Mouse (Mus musculus): ENCODE data around the gene Gm12253. TPM values are rescaled to one million over a fixed set of nuclear protein-coding genes. Genes with fewer than 3 reads are reported as not detected.

Gm12253 gene
- not detected for polyA plus RNA-seq (2017; shearing (Covaris generic))

- ATAC-seq, result no peak
Measured at GRCm38 (mm10) chr11:58432259-58432658, at the start of gene Gm12253. Gene Gm12253 (plus strand): TSS chr11:58432559.

GRCm38 (mm10) chr11:58399985-58400645, 32.2 kb upstream of the Gm12253 start:
- no peak for ATAC-seq

GRCm38 (mm10) chr11:58400655-58401054, 31.7 kb upstream of the Gm12253 start:
- no peak for ATAC-seq

- ATAC-seq, result no peak
Measured at GRCm38 (mm10) chr11:58408066-58408465, 24.3 kb upstream of the Gm12253 start.

- ATAC-seq, result no peak
Measured at GRCm38 (mm10) chr11:58418336-58418735, 14.0 kb upstream of the Gm12253 start.

- ATAC-seq, result no peak
Measured at GRCm38 (mm10) chr11:58420815-58421214, 11.5 kb upstream of the Gm12253 start, which contains the start of gene 1810065E05Rik. Gene 1810065E05Rik (plus strand): TSS chr11:58421111.

GRCm38 (mm10) chr11:58437866-58438265, 5.5 kb downstream of the Gm12253 start:
- no peak for ATAC-seq

GRCm38 (mm10) chr11:58452759-58453158, 20.4 kb downstream of the Gm12253 start, which contains the start of gene Lypd9:
Gene Lypd9 (minus strand): TSS chr11:58452923.
- ATAC-seq, result no peak

GRCm38 (mm10) chr11:58453592-58453991, 21.2 kb downstream of the Gm12253 start:
- ATAC-seq, result no peak

GRCm38 (mm10) chr11:58462170-58462569, 29.8 kb downstream of the Gm12253 start, which contains the start of gene Olfr30:
Gene Olfr30 (minus strand): TSS chr11:58462270.
- no peak for ATAC-seq

Other genes starting within 250 kb of the Gm12253 start
- gene Igtp, start 233.0 kb upstream of the Gm12253 start, polyA plus RNA-seq (2017; shearing (Covaris generic)), result 100 to 1,000 TPM; 396 to 413 TPM
- 10 to 100 TPM; 52.8 to 55.5 TPM for gene Irgm2, start 232.9 kb upstream of the Gm12253 start, polyA plus RNA-seq (2017; shearing (Covaris generic))
- not detected for gene 4930438A08Rik, start 157.8 kb upstream of the Gm12253 start, polyA plus RNA-seq (2017; shearing (Covaris generic))
- 10 to 100 TPM in 1 of 2 experiments, 1 to 10 TPM in 1; 6.5 to 10.3 TPM for gene Zfp692, start 125.5 kb upstream of the Gm12253 start, polyA plus RNA-seq (2017; shearing (Covaris generic))
- 10 to 100 TPM; 43.4 to 44.5 TPM for gene Zfp672, start 102.2 kb upstream of the Gm12253 start, polyA plus RNA-seq (2017; shearing (Covaris generic))
- gene Sh3bp5l, start 101.8 kb upstream of the Gm12253 start, polyA plus RNA-seq (2017; shearing (Covaris generic)), result 1 to 10 TPM; 3.7 to 5.9 TPM
- gene Lypd8, start 53.5 kb upstream of the Gm12253 start, polyA plus RNA-seq (2017; shearing (Covaris generic)), result not detected
- not detected for gene 1810065E05Rik, start 11.4 kb upstream of the Gm12253 start, polyA plus RNA-seq (2017; shearing (Covaris generic))
- gene Lypd9, start 20.4 kb downstream of the Gm12253 start, polyA plus RNA-seq (2017; shearing (Covaris generic)), result not detected
- not detected for gene Olfr30, start 29.7 kb downstream of the Gm12253 start, polyA plus RNA-seq (2017; shearing (Covaris generic))
- gene Olfr332, start 60.0 kb downstream of the Gm12253 start, polyA plus RNA-seq (2017; shearing (Covaris generic)), result not detected
- gene Olfr331, start 70.0 kb downstream of the Gm12253 start, polyA plus RNA-seq (2017; shearing (Covaris generic)), result not detected
- gene Olfr330, start 102.3 kb downstream of the Gm12253 start, polyA plus RNA-seq (2017; shearing (Covaris generic)), result under 1 TPM in 1 of 2 experiments, not detected in 1; 0.16 TPM
- gene Olfr329-ps, start 113.9 kb downstream of the Gm12253 start, polyA plus RNA-seq (2017; shearing (Covaris generic)), result not detected
- gene Olfr328, start 123.1 kb downstream of the Gm12253 start, polyA plus RNA-seq (2017; shearing (Covaris generic)), result not detected
- gene Olfr224, start 138.0 kb downstream of the Gm12253 start, polyA plus RNA-seq (2017; shearing (Covaris generic)), result not detected
- gene Olfr325, start 145.2 kb downstream of the Gm12253 start, polyA plus RNA-seq (2017; shearing (Covaris generic)), result not detected
- not detected for gene Olfr324, start 162.6 kb downstream of the Gm12253 start, polyA plus RNA-seq (2017; shearing (Covaris generic))
- gene 2210407C18Rik, start 183.5 kb downstream of the Gm12253 start, polyA plus RNA-seq (2017; shearing (Covaris generic)), result not detected
- not detected for gene Olfr323, start 197.9 kb downstream of the Gm12253 start, polyA plus RNA-seq (2017; shearing (Covaris generic))
- not detected for gene Trim58, start 207.9 kb downstream of the Gm12253 start, polyA plus RNA-seq (2017; shearing (Covaris generic))
- not detected for gene Olfr322, start 226.2 kb downstream of the Gm12253 start, polyA plus RNA-seq (2017; shearing (Covaris generic))
- gene Olfr320, start 248.5 kb downstream of the Gm12253 start, polyA plus RNA-seq (2017; shearing (Covaris generic)), result under 1 TPM in 1 of 2 experiments, not detected in 1; 0.11 TPM